Mouse (Mus musculus) lung, adult 18-20 months (tissue): ENCODE data around the gene Vopp1.
A peak's percentile ranks its signal among the peaks of the same experiment; 100 is the strongest.

Source experiments
- DNase-seq, 2 experiments: peaks; one replicate each; pipeline ENCODE4 v3.0.0; 2022; ENCODE audit warnings: mixed read lengths in 2 of 2

Gene Vopp1

DNA sequence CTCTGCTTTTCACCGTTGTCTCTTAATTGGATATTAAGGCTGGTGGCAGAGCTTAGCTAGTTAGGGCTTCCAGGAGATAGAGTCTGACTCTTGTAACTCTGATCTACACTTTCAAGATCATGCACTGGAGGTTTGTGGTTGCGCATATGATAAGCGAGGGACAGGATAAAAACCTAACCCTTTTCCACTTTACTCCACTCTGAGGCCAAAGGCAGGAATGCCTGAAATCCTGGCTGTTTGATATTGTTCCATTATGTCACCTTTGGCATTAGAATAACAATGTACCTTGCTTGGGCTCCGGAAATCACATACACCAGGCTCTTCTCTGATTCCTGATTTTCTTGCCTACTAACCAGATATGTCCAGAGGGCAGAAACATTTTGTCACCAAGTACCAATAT is 123.3 kb downstream of the Vopp1 start:
- DNase-seq: no peak

- DNase-seq: no peak
These were observed 131.8 kb downstream of the Vopp1 start for GRCm38 (mm10) chr6:57693116-57693515.

- DNase-seq: peak; percentile 89 to 92
These were observed 133.3 kb downstream of the Vopp1 start, which contains the start of gene Pyurf for GRCm38 (mm10) chr6:57691467-57692261. Gene Pyurf (minus strand): TSS chr6:57692078.

- DNase-seq: no peak
These were observed 140.8 kb downstream of the Vopp1 start for GRCm38 (mm10) chr6:57684156-57684555.
